Mouse (Mus musculus) midbrain, embryonic 11.5 days (tissue): ENCODE results near the gene Rplp1. TPM values are rescaled to one million over a fixed set of nuclear protein-coding genes. Genes with fewer than 3 reads are reported as not detected.

ENCODE experiments used
- ATAC-seq: fragments of 200-750 bp; cut with Nextera tagmentation; 2 replicates; pipeline ENCODE4 v1.8.0; 2017; ENCODE audit warnings: moderate TSS enrichment, moderate library complexity; ENCODE audit not compliant: low FRiP score
- DNase-seq: peaks from one replicate; pipeline ENCODE4 v3.0.0; 2015; ENCODE audit warnings: low spot score; ENCODE audit errors: missing footprints
- H3K27ac ChIP-seq: fragments of 300-500 bp; sonication (generic); 2 replicates; pipeline ENCODE4 v1.5.1; 2014; ENCODE audit warnings: low read depth, low read length
- H3K27me3 ChIP-seq: fragments of 300-500 bp; sonication (generic); 2 replicates; pipeline ENCODE4 v1.6.1; 2014; ENCODE audit warnings: mild to moderate bottlenecking, low read length, moderate library complexity, mixed read lengths; ENCODE audit not compliant: control insufficient read depth, insufficient read depth
- H3K36me3 ChIP-seq: fragments of 300-500 bp; sonication (generic); 2 replicates; pipeline ENCODE4 v1.6.1; 2014; ENCODE audit warnings: mild to moderate bottlenecking, low read length, moderate library complexity, mixed read lengths; ENCODE audit not compliant: control insufficient read depth, insufficient read depth
- H3K4me1 ChIP-seq: fragments of 300-500 bp; sonication (generic); 2 replicates; pipeline ENCODE4 v1.6.1; 2014; ENCODE audit warnings: low read length; ENCODE audit not compliant: control insufficient read depth, insufficient read depth
- H3K4me2 ChIP-seq: fragments of 300-500 bp; sonication (generic); 2 replicates; pipeline ENCODE4 v1.6.1; 2014; ENCODE audit warnings: mild to moderate bottlenecking, moderate library complexity
- H3K4me3 ChIP-seq: fragments of 300-500 bp; sonication (generic); 2 replicates; pipeline ENCODE4 v1.5.1; 2014; ENCODE audit warnings: low read depth, low read length
- H3K9ac ChIP-seq: fragments of 300-500 bp; sonication (generic); 2 replicates; pipeline ENCODE4 v1.6.1; 2014; ENCODE audit warnings: low read length
- H3K9me3 ChIP-seq: fragments of 300-500 bp; sonication (generic); 2 replicates; pipeline ENCODE4 v1.6.1; 2016; ENCODE audit warnings: low read length; ENCODE audit not compliant: control insufficient read depth
- WGBS: fragments of 180-500 bp; shearing (Covaris S2); extraction: QIAGEN DNeasy Blood & Tissue Kit; methylation state at CpG from one replicate; pipeline ENCODE4 v1.1.7; 2014; 5-methylcytosine and 5-hydroxymethylcytosine counted together
- polyA plus RNA-seq: library from polyadenylated mRNA; unstranded; fragments of >200 nt; fragmentation: Nextera tagmentation; extraction: Ambion mirVana; gene quantifications from 2 replicates; pipeline ENCODE4 v1.2.1, GENCODE M21; 2014

The Rplp1 gene
- polyA plus RNA-seq, 1 experiment from 2014 or later: 1,048 TPM

DNA sequence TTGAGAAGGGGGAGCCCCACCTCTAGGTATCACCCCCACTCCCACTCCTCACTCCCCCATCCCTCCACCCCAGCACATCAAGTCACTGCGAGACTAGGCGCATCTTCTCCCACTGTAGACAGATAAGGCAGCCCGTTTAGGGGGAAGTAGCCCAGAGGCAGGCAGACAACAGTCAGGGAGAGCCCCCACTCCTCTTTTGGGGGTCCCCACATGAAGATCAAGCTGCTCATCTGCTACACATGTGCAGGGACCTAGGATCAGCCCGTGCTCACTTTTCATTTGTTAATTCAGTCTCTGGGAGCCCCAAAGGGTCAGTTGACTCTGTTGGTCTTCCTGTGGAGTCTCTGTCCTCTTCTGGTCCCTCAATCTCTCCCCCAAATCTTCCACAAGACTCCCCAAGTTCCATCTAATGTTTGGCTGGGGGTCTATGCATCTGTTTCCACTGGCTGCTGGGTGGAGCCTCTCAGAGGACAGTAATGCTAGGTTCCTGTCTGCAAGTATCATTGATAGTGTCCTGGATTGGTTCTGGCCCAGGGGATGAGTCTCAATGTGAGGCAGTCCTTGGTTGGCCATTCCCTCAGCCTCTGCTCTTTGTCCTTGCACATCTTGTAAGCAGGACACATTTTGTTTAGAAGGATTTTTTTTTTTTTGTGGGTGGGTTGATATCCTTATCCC is 6.6 kb downstream of the Rplp1 start:
- ATAC-seq (no peak), DNase-seq (no peak)
- Histone ChIP-seq H3K27me3 (no peaks in the 10 kb centered on the region), H3K9me3 (no peaks in the 10 kb centered on the region), H3K4me2 (no peak overlapping the region), H3K9ac (no peak overlapping the region), H3K27ac (no peak overlapping the region), H3K4me3 (no peak overlapping the region), H3K36me3 (peaks cover 9% of the 10 kb centered on the region; the same call in 1 of the 2 replicates), H3K4me1 (no peaks in the 10 kb centered on the region)
- 91% methylated on average over 4 of the region's 4 CpGs for WGBS

DNA sequence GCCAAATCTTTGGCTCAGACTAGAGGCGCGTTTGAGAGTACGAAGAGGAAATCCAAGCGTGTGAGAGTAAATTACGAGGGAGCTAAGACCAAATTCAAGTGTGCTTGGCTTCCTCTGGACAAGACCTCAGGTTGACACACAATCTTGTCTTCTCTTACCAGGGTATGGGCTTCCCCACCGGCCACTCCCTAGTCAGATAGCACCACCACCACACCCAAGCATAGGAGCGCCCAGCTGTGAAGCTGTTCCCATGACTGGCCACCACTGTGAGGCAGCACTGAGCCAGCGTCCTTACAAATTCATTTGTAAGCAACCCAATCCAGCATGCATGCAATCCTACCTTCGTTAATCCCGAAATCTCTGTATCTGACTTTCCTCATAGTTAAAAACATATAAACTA is 7.4 kb downstream of the Rplp1 start:
- Histone ChIP-seq H3K4me2 (no peak overlapping the region), H3K9me3 (no peaks in the 10 kb centered on the region), H3K27ac (no peak overlapping the region), H3K27me3 (no peaks in the 10 kb centered on the region), H3K4me3 (no peak overlapping the region), H3K9ac (no peak overlapping the region), H3K36me3 (peaks cover 5% of the 10 kb centered on the region; the same call in 1 of the 2 replicates), H3K4me1 (peaks cover 4% of the 10 kb centered on the region; the same call in 1 of the 2 replicates)
- WGBS: 69% methylated on average over 10 of the region's 10 CpGs
- DNase-seq (peak; percentile 86), ATAC-seq (no peak)

GRCm38 (mm10) chr9:61905576-61905975 is 8.8 kb downstream of the Rplp1 start:
- DNase-seq: no peak
- Histone ChIP-seq H3K36me3 (no peaks in the 10 kb centered on the region), H3K4me3 (no peak overlapping the region), H3K27me3 (no peaks in the 10 kb centered on the region), H3K27ac (no peak overlapping the region), H3K9ac (no peak overlapping the region), H3K4me2 (no peak overlapping the region), H3K9me3 (no peaks in the 10 kb centered on the region), H3K4me1 (peaks cover 4% of the 10 kb centered on the region; the same call in 1 of the 2 replicates)
- WGBS: 79% methylated on average over 5 of the region's 5 CpGs
- no peak for ATAC-seq

DNA sequence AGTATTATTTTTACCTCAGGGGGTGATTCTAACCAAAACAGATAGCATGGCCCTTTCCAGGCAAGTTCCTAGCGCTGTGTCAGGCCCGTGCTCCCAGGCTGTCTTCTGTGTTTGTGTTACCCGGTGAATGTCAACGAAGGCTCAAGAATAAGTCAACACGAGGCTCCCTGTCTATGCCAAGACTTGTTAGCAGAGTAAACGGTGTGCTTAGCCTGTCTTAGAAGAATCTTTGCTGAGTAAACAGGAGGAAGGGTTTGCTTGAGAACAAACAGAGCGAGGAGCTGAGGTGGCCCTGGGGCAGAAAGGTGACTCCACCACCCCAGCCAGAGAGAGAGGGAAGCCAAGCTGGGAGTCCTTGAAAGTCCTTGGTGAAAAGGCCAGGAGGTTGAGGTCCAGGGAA is 10.1 kb downstream of the Rplp1 start:
- WGBS: 55% methylated on average over 7 of the region's 7 CpGs
- H3K9ac ChIP-seq: no peak overlapping the region
- no peak overlapping the region for H3K4me2 ChIP-seq
- no peaks in the 10 kb centered on the region for H3K9me3 ChIP-seq
- H3K36me3 ChIP-seq: no peaks in the 10 kb centered on the region
- H3K4me1 ChIP-seq: peaks cover 4% of the 10 kb centered on the region; the same call in 1 of the 2 replicates
- DNase-seq: no peak
- H3K4me3 ChIP-seq: no peak overlapping the region
- ATAC-seq: no peak
- H3K27me3 ChIP-seq: peaks cover 5% of the 10 kb centered on the region; the same call in 1 of the 2 replicates
- H3K27ac ChIP-seq: no peak overlapping the region

DNA sequence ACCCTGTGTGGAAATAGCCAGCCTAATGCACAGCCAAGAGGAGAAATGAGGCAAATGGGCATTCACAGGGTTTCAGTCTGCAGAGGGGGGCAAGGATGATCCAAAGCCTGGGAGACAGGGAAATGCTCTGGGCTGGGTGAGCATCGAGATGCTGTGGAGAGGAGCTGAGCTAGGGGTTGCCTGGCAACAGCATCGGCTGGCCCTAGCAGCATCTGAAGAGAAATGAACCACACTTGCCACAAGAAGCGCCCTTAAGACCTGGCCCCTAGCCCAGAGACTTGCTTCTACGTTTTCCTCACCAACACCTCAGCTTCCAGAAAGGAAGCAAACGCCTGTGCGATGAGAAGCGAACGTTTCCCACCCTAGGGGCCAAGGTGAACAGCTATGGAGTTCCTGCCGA is 11.9 kb downstream of the Rplp1 start:
- H3K27me3 ChIP-seq: peaks cover 11% of the 10 kb centered on the region; the same call in 1 of the 2 replicates
- no peaks in the 10 kb centered on the region for H3K36me3 ChIP-seq
- ATAC-seq (no peak), DNase-seq (no peak)
- no peak overlapping the region for H3K4me3 ChIP-seq
- no peak overlapping the region for H3K4me2 ChIP-seq
- peaks cover 4% of the 10 kb centered on the region; the same call in 1 of the 2 replicates for H3K4me1 ChIP-seq
- no peaks in the 10 kb centered on the region for H3K9me3 ChIP-seq
- H3K27ac ChIP-seq: no peak overlapping the region
- no peak overlapping the region for H3K9ac ChIP-seq
- 53% methylated on average over 9 of the region's 9 CpGs for WGBS

DNA sequence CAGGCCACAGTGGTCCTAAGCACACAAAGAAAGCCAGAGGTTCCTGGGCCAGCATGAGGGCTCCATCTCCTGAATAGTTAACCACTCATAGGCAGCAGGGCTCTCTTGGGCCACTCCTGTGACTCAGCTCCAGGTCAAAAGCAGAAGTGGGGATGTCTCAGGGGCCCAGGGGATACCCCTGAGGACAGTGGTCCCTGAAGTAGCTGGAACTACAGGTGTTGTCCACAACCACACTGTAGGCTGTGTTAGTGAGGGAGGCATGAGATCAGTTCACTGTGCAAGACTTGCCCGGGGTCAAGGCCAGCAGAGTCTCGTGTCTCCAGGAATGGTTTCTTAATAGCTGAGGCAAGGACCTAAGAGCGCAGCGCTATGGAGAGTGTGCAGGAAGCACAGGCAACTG is 12.8 kb downstream of the Rplp1 start:
- H3K36me3 ChIP-seq: no peaks in the 10 kb centered on the region
- no peak overlapping the region for H3K27ac ChIP-seq
- WGBS: 80% methylated on average over 4 of the region's 4 CpGs
- no peak overlapping the region for H3K4me3 ChIP-seq
- DNase-seq: no peak
- H3K27me3 ChIP-seq: peaks cover 11% of the 10 kb centered on the region; the same call in 1 of the 2 replicates
- ATAC-seq: no peak
- H3K9ac ChIP-seq: no peak overlapping the region
- peaks cover 4% of the 10 kb centered on the region; the same call in 1 of the 2 replicates for H3K4me1 ChIP-seq
- no peak overlapping the region for H3K4me2 ChIP-seq
- H3K9me3 ChIP-seq: no peaks in the 10 kb centered on the region

DNA sequence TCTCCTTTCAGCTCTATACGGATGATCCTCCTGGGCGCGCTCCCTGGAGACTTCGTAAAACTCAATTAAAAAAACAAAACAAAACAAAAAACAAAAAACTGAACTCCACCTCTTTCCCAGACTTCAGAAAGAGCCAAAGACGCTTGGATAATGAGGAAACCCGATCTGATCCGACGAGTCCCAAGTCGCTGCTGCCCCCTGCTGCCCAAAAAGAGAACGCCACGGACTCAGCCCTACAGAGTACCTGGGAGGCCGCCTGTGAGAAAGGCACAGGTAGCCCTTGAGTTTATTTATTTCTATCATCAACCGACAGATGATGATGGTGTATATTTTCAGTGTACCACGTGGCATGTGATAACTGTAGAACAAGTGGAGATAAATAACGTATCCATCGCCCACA is 14.5 kb downstream of the Rplp1 start:
- 7% methylated on average over 16 of the region's 16 CpGs for WGBS
- DNase-seq (peak; percentile 98), ATAC-seq (peak; percentile 52; the same call in 1 of the 2 replicates)
- no peak overlapping the region for H3K9ac ChIP-seq
- H3K4me2 ChIP-seq: peak overlapping the region; percentile 19; the same call in 1 of the 2 replicates
- peaks cover 11% of the 10 kb centered on the region; the same call in 1 of the 2 replicates for H3K27me3 ChIP-seq
- no peak overlapping the region for H3K27ac ChIP-seq
- no peak overlapping the region for H3K4me3 ChIP-seq
- H3K4me1 ChIP-seq: peaks cover 4% of the 10 kb centered on the region; the same call in 1 of the 2 replicates
- H3K36me3 ChIP-seq: no peaks in the 10 kb centered on the region
- no peaks in the 10 kb centered on the region for H3K9me3 ChIP-seq

- peak; percentile 98 for DNase-seq
- peaks cover 11% of the 10 kb centered on the region; the same call in 1 of the 2 replicates for H3K27me3 ChIP-seq
- H3K36me3 ChIP-seq: no peaks in the 10 kb centered on the region
- H3K4me2 ChIP-seq: no peak overlapping the region
- peak; percentile 55 for ATAC-seq
- no peaks in the 10 kb centered on the region for H3K9me3 ChIP-seq
- no peak overlapping the region for H3K4me3 ChIP-seq
- H3K4me1 ChIP-seq: peaks cover 4% of the 10 kb centered on the region; the same call in 1 of the 2 replicates
- no peak overlapping the region for H3K27ac ChIP-seq
- H3K9ac ChIP-seq: no peak overlapping the region
- 2% methylated on average over 7 of the region's 8 CpGs for WGBS
Observed at GRCm38 (mm10) chr9:61898401-61898800, 15.9 kb downstream of the Rplp1 start.

DNA sequence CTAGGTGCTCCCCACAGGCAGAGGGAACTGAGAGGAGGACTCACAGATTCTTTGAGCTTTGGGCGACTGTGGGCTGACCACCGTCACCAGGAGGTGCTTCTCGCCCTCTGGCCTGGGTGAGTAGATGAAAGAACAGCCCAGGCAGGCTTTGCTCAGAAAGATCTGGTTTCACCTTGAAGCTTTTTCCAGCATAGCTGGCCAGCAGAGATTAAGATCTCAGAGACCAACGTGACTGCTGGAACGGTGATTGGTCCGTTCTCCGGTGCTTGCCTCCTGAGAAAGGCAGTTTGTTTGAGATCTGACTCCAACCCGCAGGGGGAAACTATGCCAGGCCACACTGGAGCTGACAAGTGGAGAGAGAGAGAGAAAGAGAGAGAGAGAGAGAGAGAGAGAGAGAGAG is 19.3 kb downstream of the Rplp1 start:
- Histone ChIP-seq H3K9me3 (no peaks in the 10 kb centered on the region), H3K4me1 (no peaks in the 10 kb centered on the region), H3K4me2 (no peak overlapping the region), H3K9ac (no peak overlapping the region), H3K36me3 (no peaks in the 10 kb centered on the region), H3K4me3 (no peak overlapping the region), H3K27me3 (peaks cover 11% of the 10 kb centered on the region; the same call in 1 of the 2 replicates), H3K27ac (no peak overlapping the region)
- WGBS: 69% methylated on average over 8 of the region's 8 CpGs
- ATAC-seq (no peak), DNase-seq (no peak)
